ENCODE assay signal across 17 mouse cellular contexts in genomic region chr16:4412298-4412697, GRCm38 (mm10).
"Had no signal": no experiment of that assay in that cellular context is flagged by ENCODE, and none has a peak within 500 bp of the region (broad histone marks: within the 10 kb centered on the region; RNA-seq: fewer than 3 reads in every experiment).

No protein-coding gene starts in this region.

- DNase-seq: kidney, adult 8-10 months; kidney, postnatal 36 days; left cerebral cortex, postnatal 4 days; midbrain, embryonic 14.5 days; retina, postnatal 1 day; right cerebral cortex, postnatal 4 days; spleen, adult 18-20 months; thymus, adult 2 months; thymus, postnatal 36 days had no signal

- H3K27ac ChIP-seq: kidney, postnatal 0 days; limb, embryonic 13.5 days; liver, embryonic 12.5 days; lung, embryonic 15.5 days; midbrain, embryonic 10.5 days; neural tube, embryonic 15.5 days; stomach, embryonic 15.5 days had no signal

- H3K4me3 ChIP-seq: limb, embryonic 13.5 days; liver, embryonic 12.5 days; lung, embryonic 15.5 days; midbrain, embryonic 10.5 days; myocyte; neural tube, embryonic 15.5 days; stomach, embryonic 15.5 days had no signal
